Mouse (Mus musculus): ENCODE measurements around the gene Mfrp.

DNA sequence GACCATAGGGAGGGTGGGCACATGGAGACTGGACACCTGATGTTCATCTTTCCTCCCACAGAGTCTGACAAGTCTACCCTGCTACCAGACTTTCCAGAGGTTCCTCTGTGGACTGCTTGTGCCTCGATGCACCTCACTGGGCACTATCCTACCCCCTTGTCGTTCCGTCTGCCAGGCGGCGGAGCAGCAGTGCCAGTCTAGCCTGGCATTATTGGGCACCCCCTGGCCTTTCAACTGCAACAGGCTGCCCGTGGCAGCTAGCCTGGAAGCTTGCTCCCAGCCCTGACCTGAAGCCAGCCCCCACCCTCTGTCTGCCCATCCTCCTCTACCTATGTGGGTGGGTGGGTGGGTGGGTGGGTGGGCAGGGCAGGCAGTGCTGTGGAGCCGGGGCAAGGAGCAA is 4.7 kb downstream of the Mfrp start:
- TF ChIP-seq CTCF (IDR thresholded peaks at IDR 0.05; ENCODE audit: low read depth, low read length) = no peak
- no peak for TF ChIP-seq POLR2A (IDR thresholded peaks at IDR 0.05; ENCODE audit: extremely low read depth, insufficient read depth, low read length)

All from liver, adult 2 months (tissue).